Mouse (Mus musculus): ENCODE data around the gene Zscan21. TPM values are rescaled to one million over a fixed set of nuclear protein-coding genes. Genes with fewer than 3 reads are reported as not detected.
A peak's percentile ranks its signal among the peaks of the same experiment; 100 is the strongest.

Zscan21 gene
- polyA plus RNA-seq, 1 experiment from 2014 or later, result 113 TPM

DNA sequence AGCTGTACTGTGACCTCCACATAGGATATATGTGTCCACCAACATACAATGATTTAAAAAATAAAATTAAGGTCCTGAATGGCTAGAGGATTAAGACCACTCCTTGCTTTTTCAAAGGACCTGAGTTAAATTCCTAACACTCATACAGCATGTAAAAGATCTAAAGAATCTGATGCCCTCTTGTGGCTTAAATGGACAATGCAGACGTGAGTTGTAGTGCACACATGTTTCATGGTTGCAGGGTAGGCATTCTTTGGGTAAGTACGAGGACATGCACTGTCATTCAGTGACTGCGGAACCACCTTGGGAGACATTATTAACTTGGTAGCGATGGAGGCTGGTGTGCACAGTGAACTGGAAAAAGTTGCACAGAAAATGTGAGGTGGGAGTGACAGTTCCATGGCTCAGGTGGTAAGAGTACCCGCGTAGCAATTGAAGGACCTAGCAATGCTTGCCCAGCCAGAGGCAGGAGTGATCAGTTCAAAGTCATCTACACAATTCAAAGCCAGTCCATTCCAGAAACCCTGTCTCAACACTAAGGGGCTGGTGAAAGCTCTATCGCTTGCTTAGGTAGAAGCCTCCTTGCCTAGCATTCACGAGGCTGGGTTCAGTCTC, 21.3 kb downstream of the Zscan21 start:
- no peak overlapping the region for H3K9ac ChIP-seq (replicated peaks; ENCODE audit: low read length)
- peaks cover 46% of the 10 kb centered on the region for H3K36me3 ChIP-seq (ENCODE audit: control insufficient read depth, insufficient read depth, low read length)
- H3K4me2 ChIP-seq (ENCODE audit: low read length), result no peak overlapping the region
- H3K27me3 ChIP-seq (ENCODE audit: control insufficient read depth, insufficient read depth, low read length), result no peaks in the 10 kb centered on the region
- no peaks in the 10 kb centered on the region for H3K4me1 ChIP-seq (ENCODE audit: control insufficient read depth, insufficient read depth, low read length)
- H3K4me3 ChIP-seq (replicated peaks; ENCODE audit: low read depth, low read length), result no peak overlapping the region
- WGBS, result 66% methylated on average over 8 of the region's 8 CpGs
- ATAC-seq (ENCODE audit: low FRiP score, low TSS enrichment), result peak; percentile 46; the same call in 1 of the 2 replicates
- DNase-seq, result peak; percentile 85
- H3K27ac ChIP-seq (replicated peaks; ENCODE audit: low read depth, low read length), result no peak overlapping the region
- no peaks in the 10 kb centered on the region for H3K9me3 ChIP-seq (ENCODE audit: control insufficient read depth, low read length)

DNA sequence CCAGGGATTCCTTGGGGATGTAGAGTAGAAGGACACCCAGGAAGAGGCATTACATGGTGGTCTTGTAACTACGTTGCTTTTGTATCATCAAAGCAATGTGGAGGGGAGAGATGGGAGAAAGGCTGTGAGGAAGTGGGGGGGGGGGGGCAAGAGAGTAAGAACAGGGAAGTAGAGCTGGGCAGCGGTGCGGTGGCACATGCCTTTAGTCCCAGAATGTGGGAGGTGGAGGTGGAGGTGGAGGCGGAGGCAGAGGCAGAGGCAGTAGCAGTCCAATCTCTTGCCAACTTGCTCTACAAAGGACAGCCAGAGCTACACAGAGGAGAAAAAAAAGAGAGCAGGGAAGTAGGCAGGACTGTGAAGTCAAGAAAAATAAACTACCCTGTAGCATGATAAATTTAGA, 21.9 kb downstream of the Zscan21 start:
- no peaks in the 10 kb centered on the region for H3K9me3 ChIP-seq (ENCODE audit: control insufficient read depth, low read length)
- H3K9ac ChIP-seq (replicated peaks; ENCODE audit: low read length), result no peak overlapping the region
- H3K4me1 ChIP-seq (ENCODE audit: control insufficient read depth, insufficient read depth, low read length), result no peaks in the 10 kb centered on the region
- no peak overlapping the region for H3K4me2 ChIP-seq (ENCODE audit: low read length)
- WGBS, result 84% methylated on average over 4 of the region's 4 CpGs
- ATAC-seq (ENCODE audit: low FRiP score, low TSS enrichment), result no peak
- DNase-seq, result no peak
- H3K27me3 ChIP-seq (ENCODE audit: control insufficient read depth, insufficient read depth, low read length), result no peaks in the 10 kb centered on the region
- peaks cover 46% of the 10 kb centered on the region for H3K36me3 ChIP-seq (ENCODE audit: control insufficient read depth, insufficient read depth, low read length)
- H3K27ac ChIP-seq (replicated peaks; ENCODE audit: low read depth, low read length), result no peak overlapping the region
- H3K4me3 ChIP-seq (replicated peaks; ENCODE audit: low read depth, low read length), result no peak overlapping the region

DNA sequence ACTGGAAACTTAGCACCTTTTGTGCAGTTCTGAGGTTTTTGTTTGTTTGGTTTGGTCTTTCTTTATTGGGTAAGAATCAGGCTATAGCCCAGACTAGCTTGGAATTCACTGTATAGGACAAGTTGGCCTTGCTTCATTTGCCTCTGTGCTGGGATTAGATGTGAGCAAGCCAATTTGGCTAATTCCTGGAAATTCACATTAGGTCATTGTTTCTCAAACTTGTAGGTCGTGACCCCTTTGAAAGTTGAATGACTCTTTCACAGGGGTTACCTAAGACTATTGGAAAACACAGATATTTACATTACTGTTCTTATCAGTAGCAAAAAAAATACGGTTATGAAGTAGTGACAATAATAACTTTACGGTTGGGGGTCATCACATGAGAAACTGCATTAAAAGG, 37.7 kb downstream of the Zscan21 start:
- Histone ChIP-seq H3K27me3 (ENCODE audit: control insufficient read depth, insufficient read depth, low read length) (no peaks in the 10 kb centered on the region), H3K4me3 (replicated peaks; ENCODE audit: low read depth, low read length) (peak overlapping the region; percentile 80), H3K27ac (replicated peaks; ENCODE audit: low read depth, low read length) (peak overlapping the region; percentile 99; the same call in 1 of the 2 replicates), H3K9me3 (ENCODE audit: control insufficient read depth, low read length) (no peaks in the 10 kb centered on the region), H3K4me2 (ENCODE audit: low read length) (peak overlapping the region; percentile 86), H3K4me1 (ENCODE audit: control insufficient read depth, insufficient read depth, low read length) (peaks cover 8% of the 10 kb centered on the region; the same call in 1 of the 2 replicates), H3K36me3 (ENCODE audit: control insufficient read depth, insufficient read depth, low read length) (peaks cover 32% of the 10 kb centered on the region), H3K9ac (replicated peaks; ENCODE audit: low read length) (peak overlapping the region; percentile 98)
- ATAC-seq (ENCODE audit: low FRiP score, low TSS enrichment) (no peak), DNase-seq (no peak)
- 87% methylated on average over 3 of the region's 3 CpGs for WGBS

DNA sequence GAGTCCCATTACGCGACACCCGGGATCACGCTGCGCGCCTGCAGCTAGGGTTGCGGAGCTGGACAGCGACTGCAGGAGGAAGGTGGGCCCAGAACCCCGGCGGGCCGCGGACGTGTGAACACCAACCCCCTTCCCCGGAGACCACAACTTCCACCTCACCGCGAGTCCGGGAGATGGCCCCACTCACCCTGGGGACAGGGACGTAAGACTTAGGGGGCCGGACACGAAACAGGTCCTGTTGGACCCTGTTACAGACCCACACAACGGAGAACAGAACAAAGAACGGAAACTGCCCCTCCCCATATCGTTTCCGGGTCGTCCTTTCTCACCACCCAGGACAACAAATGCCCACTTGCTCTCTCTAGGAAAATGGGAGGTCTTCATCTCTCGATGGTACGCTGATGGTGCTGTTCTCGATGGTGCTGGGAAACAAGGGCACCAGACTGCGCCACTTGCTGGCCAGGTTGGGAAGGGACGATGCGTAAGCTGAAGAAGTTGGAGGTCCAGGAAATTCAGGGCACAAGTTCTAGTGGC, 38.8 kb downstream of the Zscan21 start, which contains the start of gene Zfp113:
Gene Zfp113 (minus strand): TSS at position 302 of the 534 bp plus-strand sequence.
- peak; percentile 96 for ATAC-seq (ENCODE audit: low FRiP score, low TSS enrichment)
- H3K4me2 ChIP-seq (ENCODE audit: low read length), result peak within 1 kb of the TSS; percentile 86
- H3K9me3 ChIP-seq (ENCODE audit: control insufficient read depth, low read length), result no peaks in the 10 kb centered on the region
- peak; percentile 96 for DNase-seq
- H3K36me3 ChIP-seq (ENCODE audit: control insufficient read depth, insufficient read depth, low read length), result peaks cover 27% of the 10 kb centered on the region
- peak within 1 kb of the TSS; percentile 98 for H3K9ac ChIP-seq (replicated peaks; ENCODE audit: low read length)
- H3K4me1 ChIP-seq (ENCODE audit: control insufficient read depth, insufficient read depth, low read length), result peaks cover 11% of the 10 kb centered on the region
- H3K27ac ChIP-seq (replicated peaks; ENCODE audit: low read depth, low read length), result peak within 1 kb of the TSS; percentile 99
- H3K27me3 ChIP-seq (ENCODE audit: control insufficient read depth, insufficient read depth, low read length), result no peaks in the 10 kb centered on the region
- H3K4me3 ChIP-seq (replicated peaks; ENCODE audit: low read depth, low read length), result peak within 1 kb of the TSS; percentile 80
- WGBS, result under 1% methylated on average over 31 of the region's 31 CpGs

DNA sequence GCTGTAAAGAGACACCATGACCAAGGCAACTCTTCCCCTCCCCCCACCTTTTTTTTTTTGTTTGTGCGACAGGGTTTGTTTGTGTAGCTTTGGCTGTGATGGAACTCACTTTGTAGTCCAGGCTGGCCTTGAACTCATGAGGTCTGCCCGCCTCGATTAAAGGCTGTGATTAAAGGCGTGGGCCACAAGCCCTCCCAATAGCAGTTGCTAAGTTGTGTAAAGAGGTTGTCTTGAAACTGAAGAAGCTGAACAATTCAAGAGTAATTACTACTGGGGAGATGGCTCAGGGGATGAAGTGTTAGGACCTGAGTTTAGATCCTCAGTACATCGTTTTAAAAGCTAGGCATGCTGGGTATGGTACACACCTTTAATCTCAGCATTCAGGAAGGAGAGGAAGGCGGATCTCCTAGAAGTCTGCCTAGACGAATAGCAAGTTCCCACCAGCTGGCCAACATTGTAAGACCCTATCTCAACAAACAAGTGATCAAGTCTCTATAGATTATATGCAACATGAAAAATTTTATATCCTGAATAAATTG, 43.6 kb downstream of the Zscan21 start:
- no peaks in the 10 kb centered on the region for H3K27me3 ChIP-seq (ENCODE audit: control insufficient read depth, insufficient read depth, low read length)
- peaks cover 32% of the 10 kb centered on the region for H3K36me3 ChIP-seq (ENCODE audit: control insufficient read depth, insufficient read depth, low read length)
- DNase-seq, result no peak
- peak overlapping the region; percentile 82; the same call in 1 of the 2 replicates for H3K9ac ChIP-seq (replicated peaks; ENCODE audit: low read length)
- no peaks in the 10 kb centered on the region for H3K9me3 ChIP-seq (ENCODE audit: control insufficient read depth, low read length)
- WGBS, result 68% methylated on average over 7 of the region's 7 CpGs
- H3K4me3 ChIP-seq (replicated peaks; ENCODE audit: low read depth, low read length), result peak overlapping the region; percentile 78
- peaks cover 12% of the 10 kb centered on the region for H3K4me1 ChIP-seq (ENCODE audit: control insufficient read depth, insufficient read depth, low read length)
- no peak; the same call in 1 of the 2 replicates for ATAC-seq (ENCODE audit: low FRiP score, low TSS enrichment)
- H3K27ac ChIP-seq (replicated peaks; ENCODE audit: low read depth, low read length), result peak overlapping the region; percentile 76
- H3K4me2 ChIP-seq (ENCODE audit: low read length), result peak overlapping the region; percentile 88

DNA sequence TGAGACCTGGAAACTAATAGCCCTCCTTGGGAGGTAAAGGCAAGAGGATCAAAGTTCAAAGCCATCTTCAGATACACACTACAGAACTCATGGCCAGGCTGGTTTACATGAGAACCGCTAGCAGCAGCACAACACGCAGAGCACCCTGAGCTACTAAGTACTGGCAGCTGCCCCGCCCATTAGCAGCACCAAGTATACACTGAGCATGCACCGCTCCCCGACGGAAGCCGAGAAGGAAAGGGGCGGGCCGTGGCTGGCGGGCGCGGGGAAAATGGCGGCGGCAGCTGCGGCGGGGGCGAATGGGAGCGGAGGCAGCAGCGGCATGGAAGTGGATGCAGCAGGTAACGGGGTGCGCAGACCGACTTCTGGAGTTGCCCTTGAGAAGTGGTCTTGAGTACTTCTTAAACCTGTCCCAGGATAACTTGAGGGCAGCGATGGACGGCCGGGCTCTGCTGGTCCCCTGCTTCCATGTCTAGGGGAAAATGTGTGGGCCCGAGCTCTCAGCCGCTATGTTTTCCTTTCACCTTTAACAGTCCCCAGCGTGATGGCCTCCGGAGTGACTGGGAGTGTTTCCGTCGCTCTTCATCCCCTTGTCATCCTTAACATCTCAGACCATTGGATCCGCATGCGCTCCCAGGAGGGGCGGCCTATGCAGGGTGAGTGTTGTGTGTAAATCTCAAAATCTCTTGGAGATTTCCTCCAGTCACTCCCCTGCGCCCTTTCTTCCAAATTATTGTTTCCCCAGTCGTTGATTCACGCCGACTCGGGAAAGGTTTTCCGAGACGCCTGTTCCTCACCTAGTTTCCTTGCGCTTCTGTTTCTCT, 44.4 kb downstream of the Zscan21 start, which contains the start of gene Cops6:
Gene Cops6 (plus strand): TSS at position 230 of the 824 bp plus-strand sequence.
- H3K27ac ChIP-seq (replicated peaks; ENCODE audit: low read depth, low read length), result peak within 1 kb of the TSS; percentile 76
- peaks cover 40% of the 10 kb centered on the region for H3K36me3 ChIP-seq (ENCODE audit: control insufficient read depth, insufficient read depth, low read length)
- peak within 1 kb of the TSS; percentile 82 for H3K9ac ChIP-seq (replicated peaks; ENCODE audit: low read length)
- H3K4me2 ChIP-seq (ENCODE audit: low read length), result peak within 1 kb of the TSS; percentile 88
- H3K4me1 ChIP-seq (ENCODE audit: control insufficient read depth, insufficient read depth, low read length), result peaks cover 12% of the 10 kb centered on the region
- H3K27me3 ChIP-seq (ENCODE audit: control insufficient read depth, insufficient read depth, low read length), result no peaks in the 10 kb centered on the region
- under 1% methylated on average over 42 of the region's 42 CpGs for WGBS
- ATAC-seq (ENCODE audit: low FRiP score, low TSS enrichment) (peak; percentile 95), DNase-seq (peak; percentile 96)
- peak within 1 kb of the TSS; percentile 78 for H3K4me3 ChIP-seq (replicated peaks; ENCODE audit: low read depth, low read length)
- no peaks in the 10 kb centered on the region for H3K9me3 ChIP-seq (ENCODE audit: control insufficient read depth, low read length)

DNA sequence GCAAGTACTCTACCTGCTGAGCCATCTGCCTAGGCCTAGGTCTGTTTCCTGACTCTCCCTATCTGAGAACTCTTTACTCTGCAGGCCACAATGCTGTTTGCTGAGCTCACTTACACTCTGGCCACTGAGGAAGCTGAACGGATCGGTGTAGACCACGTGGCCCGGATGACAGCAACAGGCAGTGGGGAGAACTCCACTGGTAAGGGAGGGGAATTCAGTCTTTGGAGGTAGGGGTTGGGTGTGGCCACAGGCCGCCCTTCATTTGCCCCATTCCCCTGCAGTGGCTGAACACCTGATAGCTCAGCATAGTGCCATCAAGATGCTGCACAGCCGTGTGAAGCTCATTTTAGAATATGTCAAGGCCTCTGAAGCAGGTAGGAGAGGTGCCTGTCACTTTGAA, 46.3 kb downstream of the Zscan21 start:
- Histone ChIP-seq H3K36me3 (ENCODE audit: control insufficient read depth, insufficient read depth, low read length) (peaks cover 59% of the 10 kb centered on the region), H3K27ac (replicated peaks; ENCODE audit: low read depth, low read length) (no peak overlapping the region), H3K4me1 (ENCODE audit: control insufficient read depth, insufficient read depth, low read length) (peaks cover 12% of the 10 kb centered on the region), H3K4me2 (ENCODE audit: low read length) (no peak overlapping the region), H3K4me3 (replicated peaks; ENCODE audit: low read depth, low read length) (no peak overlapping the region), H3K9ac (replicated peaks; ENCODE audit: low read length) (no peak overlapping the region), H3K9me3 (ENCODE audit: control insufficient read depth, low read length) (no peaks in the 10 kb centered on the region), H3K27me3 (ENCODE audit: control insufficient read depth, insufficient read depth, low read length) (no peaks in the 10 kb centered on the region)
- DNase-seq (no peak), ATAC-seq (ENCODE audit: low FRiP score, low TSS enrichment) (no peak)
- WGBS, result 79% methylated on average over 6 of the region's 6 CpGs

DNA sequence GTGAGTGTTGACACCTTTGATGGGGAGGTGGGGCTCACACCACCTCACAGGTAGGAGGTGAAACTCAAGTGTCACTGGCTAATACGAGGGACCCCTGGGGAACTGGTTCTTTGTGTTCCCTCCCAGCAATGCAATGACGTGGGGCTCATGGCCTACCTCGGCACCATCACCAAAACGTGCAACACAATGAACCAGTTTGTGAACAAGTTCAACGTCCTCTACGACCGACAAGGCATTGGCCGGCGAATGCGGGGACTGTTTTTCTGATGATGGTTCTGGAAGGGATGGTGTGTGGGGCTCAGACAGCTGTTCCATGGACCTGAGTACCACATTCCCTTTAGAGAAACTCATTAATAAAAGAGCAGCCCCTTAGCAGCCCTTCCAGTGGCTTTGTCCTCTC, 46.9 kb downstream of the Zscan21 start:
- Histone ChIP-seq H3K4me1 (ENCODE audit: control insufficient read depth, insufficient read depth, low read length) (peaks cover 12% of the 10 kb centered on the region), H3K4me3 (replicated peaks; ENCODE audit: low read depth, low read length) (no peak overlapping the region; the same call in 1 of the 2 replicates), H3K9me3 (ENCODE audit: control insufficient read depth, low read length) (no peaks in the 10 kb centered on the region), H3K27ac (replicated peaks; ENCODE audit: low read depth, low read length) (no peak overlapping the region), H3K36me3 (ENCODE audit: control insufficient read depth, insufficient read depth, low read length) (peaks cover 65% of the 10 kb centered on the region), H3K27me3 (ENCODE audit: control insufficient read depth, insufficient read depth, low read length) (no peaks in the 10 kb centered on the region), H3K4me2 (ENCODE audit: low read length) (no peak overlapping the region), H3K9ac (replicated peaks; ENCODE audit: low read length) (no peak overlapping the region)
- DNase-seq (no peak), ATAC-seq (ENCODE audit: low FRiP score, low TSS enrichment) (no peak)
- WGBS, result 62% methylated on average over 10 of the region's 10 CpGs
